Mouse (Mus musculus): ENCODE data around the gene Adgrg7. TPM values are rescaled to one million over a fixed set of nuclear protein-coding genes. Genes with fewer than 3 reads are reported as not detected.

Gene Adgrg7
- total RNA-seq, 2 experiments from 2014 or later, result not detected

DNA sequence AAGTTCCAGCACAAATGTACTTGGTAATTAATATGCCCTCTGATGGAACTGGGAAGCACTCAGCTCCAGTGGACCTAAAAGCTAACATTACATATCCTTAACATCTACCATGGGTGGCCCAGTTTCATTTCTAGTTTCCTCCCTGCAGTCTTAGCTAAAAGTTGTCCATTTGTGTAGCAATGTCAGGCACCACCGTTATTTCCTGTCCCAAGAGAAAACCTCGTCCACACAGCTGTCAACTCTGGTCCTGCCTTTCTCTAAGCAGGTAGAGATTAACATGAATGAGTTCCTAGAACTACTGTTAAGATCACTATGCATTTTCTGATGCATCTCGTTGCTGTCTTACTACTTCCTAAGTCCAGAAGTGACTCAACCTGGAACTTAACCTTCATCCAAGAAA, 80.0 kb downstream of the Adgrg7 start:
- DNase-seq (ENCODE audit: low spot score), result no peak

- no peak for DNase-seq (ENCODE audit: low spot score)
These were observed 85.6 kb downstream of the Adgrg7 start for GRCm38 (mm10) chr16:56710071-56710470.

DNA sequence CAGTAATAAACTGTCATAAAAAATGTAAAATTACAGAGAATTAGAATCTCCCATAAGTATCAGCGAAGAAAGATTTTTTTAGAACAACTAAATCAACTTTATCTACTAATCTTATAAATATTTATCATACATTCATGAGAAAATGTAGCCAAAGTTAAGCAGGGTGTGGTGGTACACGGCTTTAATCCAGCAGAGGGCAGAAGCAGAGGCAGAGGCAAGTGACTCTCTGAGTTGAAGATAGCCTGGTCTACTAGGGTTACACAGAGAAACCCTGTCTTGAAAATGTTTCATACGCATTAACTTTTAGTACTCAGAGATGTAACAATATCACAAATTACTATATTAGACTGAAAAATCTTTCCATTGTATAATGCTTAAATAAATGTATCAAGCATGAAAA, 89.9 kb downstream of the Adgrg7 start:
- no peak for DNase-seq (ENCODE audit: low spot score)

DNA sequence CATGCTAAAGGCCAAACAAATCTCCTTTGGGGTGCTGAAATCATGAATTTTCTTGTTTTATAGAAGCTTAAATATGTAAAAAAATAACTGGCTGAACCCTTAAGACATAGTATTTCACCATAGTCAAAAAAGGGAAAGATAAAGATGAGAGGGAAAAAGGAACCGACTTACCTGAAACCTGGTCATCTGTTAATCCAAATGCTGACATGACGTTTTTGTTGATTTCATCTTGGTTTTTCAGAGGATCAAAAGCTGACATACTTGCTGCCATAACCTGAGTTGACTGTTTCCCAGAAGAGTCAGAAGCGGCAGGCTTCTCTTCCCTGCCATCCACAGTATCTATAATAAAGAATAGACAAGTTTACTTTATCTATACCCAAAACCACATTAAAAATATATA, 94.8 kb downstream of the Adgrg7 start:
- no peak for DNase-seq (ENCODE audit: low spot score)

GRCm38 (mm10) chr16:56696448-56696847, 99.2 kb downstream of the Adgrg7 start:
- DNase-seq (ENCODE audit: low spot score), result no peak

GRCm38 (mm10) chr16:56690715-56691114, 104.9 kb downstream of the Adgrg7 start:
- DNase-seq (ENCODE audit: low spot score), result no peak

- no peak for DNase-seq (ENCODE audit: low spot score)
These were observed 108.9 kb downstream of the Adgrg7 start for GRCm38 (mm10) chr16:56686747-56687146.

- DNase-seq (ENCODE audit: low spot score), result no peak
These were observed 114.5 kb downstream of the Adgrg7 start for GRCm38 (mm10) chr16:56681010-56681645.

DNA sequence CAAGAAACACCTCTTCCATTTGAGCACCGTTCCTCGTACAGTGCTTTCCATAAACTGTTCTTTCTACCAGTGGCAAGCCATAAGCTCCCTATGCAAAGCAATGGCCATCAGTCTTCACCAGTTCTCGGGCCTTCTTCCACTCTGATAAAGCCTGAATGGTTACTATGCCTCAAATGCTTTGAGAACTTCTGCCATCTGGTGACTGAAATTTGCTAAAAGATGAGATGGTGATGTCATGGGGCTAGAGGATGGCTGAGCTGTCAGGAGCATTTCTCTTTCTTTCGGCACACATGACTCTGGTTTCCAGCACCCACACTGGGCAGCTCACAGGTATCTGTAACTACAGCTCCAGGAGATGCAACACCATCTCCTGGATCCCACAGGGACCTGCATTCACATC, 118.5 kb downstream of the Adgrg7 start:
- DNase-seq (ENCODE audit: low spot score), result peak; percentile 23

Other genes starting within 250 kb of the Adgrg7 start
- 10 to 100 TPM; 41.1 to 41.5 TPM for gene Tfg, start 78.4 kb downstream of the Adgrg7 start, total RNA-seq (2021)
- 1 to 10 TPM; 1.3 to 1.5 TPM for gene Tmem45a, start 90.3 kb upstream of the Adgrg7 start, total RNA-seq (2021)
- gene Lnp1, start 132.2 kb upstream of the Adgrg7 start, total RNA-seq (2021), result not detected